ENCODE assay signal across 26 mouse cellular contexts in the genomic region with DNA sequence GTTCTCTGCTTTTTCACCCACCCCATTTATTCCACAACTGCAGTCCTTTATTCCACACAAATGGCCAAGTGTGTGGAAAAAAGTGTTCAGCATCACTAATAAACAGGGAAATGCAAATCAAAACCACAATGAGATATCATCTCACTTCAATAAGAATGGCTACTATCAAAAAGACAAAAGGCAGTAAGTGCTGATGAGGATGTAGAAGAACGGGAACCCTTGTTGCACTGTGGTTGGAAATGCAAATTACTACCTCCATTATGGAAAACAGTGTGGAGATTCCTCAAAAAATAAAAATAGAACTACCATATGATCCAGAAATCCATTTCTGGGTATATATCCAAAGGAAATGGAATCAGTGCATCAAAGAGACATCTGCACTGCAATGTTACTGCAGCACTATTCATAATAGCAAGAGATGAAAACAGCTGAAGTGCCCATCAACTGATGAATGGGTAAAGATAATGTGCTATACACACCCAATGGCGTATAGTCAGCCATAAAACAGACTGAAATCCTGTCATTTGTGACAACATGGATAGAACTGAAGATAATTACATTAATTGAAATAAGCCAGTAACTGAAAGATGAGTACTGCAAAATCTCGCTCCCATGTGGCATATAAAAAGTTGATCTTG. TPM values are rescaled to one million over a fixed set of nuclear protein-coding genes. Genes with fewer than 3 reads are reported as not detected.
DNase-seq lines count a peak whose midpoint lies in the region; ATAC-seq and TF ChIP-seq lines count a peak whose summit lies in the region.
"Had no signal": no experiment of that assay in that cellular context is flagged by ENCODE, and none has a peak within 500 bp of the region (broad histone marks: within the 10 kb centered on the region; RNA-seq: fewer than 3 reads in every experiment).

No protein-coding gene starts in this region.

- H3K27ac ChIP-seq in forebrain, embryonic 13.5 days, result no peak overlapping the region
- no peak overlapping the region for H3K27ac ChIP-seq in forebrain, embryonic 11.5 days (ENCODE audit: low read depth, low read length)
- peak overlapping the region; percentile 11; the same call in 1 of the 2 replicates for H3K27ac ChIP-seq in layer of hippocampus, adult 2 months
- H3K27ac ChIP-seq in forebrain, embryonic 16.5 days (ENCODE audit: low read length), result peak overlapping the region; percentile 2; the same call in 1 of the 2 replicates
- no peak overlapping the region for H3K27ac ChIP-seq in midbrain, embryonic 10.5 days (replicated peaks)
- H3K27ac ChIP-seq: embryonic facial prominence, embryonic 15.5 days; heart, adult 2 months; heart, embryonic 15.5 days; hindbrain, embryonic 13.5 days; hindbrain, postnatal 0 days; intestine, embryonic 15.5 days had no signal

- no peaks in the 10 kb centered on the region for H3K36me3 ChIP-seq in forebrain, embryonic 13.5 days (ENCODE audit: poor library complexity, severe bottlenecking)
- H3K36me3 ChIP-seq in forebrain, embryonic 11.5 days (ENCODE audit: control insufficient read depth, insufficient read depth, low read length), result no peaks in the 10 kb centered on the region
- H3K36me3 ChIP-seq in forebrain, embryonic 16.5 days (ENCODE audit: control insufficient read depth, insufficient read depth), result no peaks in the 10 kb centered on the region
- H3K36me3 ChIP-seq in midbrain, embryonic 10.5 days, result no peaks in the 10 kb centered on the region
- H3K36me3 ChIP-seq: embryonic facial prominence, embryonic 15.5 days; heart, embryonic 15.5 days; intestine, embryonic 15.5 days had no signal

- WGBS in forebrain, embryonic 13.5 days, result 75% methylated on average over 3 of the region's 3 CpGs
- WGBS in forebrain, embryonic 11.5 days, result 80% methylated on average over 3 of the region's 3 CpGs
- WGBS in forebrain, embryonic 16.5 days, result 64% methylated on average over 3 of the region's 3 CpGs
- WGBS in midbrain, embryonic 10.5 days, result 84% methylated on average over 3 of the region's 3 CpGs

- no peak overlapping the region for H3K4me3 ChIP-seq in forebrain, embryonic 13.5 days
- H3K4me3 ChIP-seq in forebrain, embryonic 11.5 days (ENCODE audit: low read depth, low read length), result no peak overlapping the region
- no peak overlapping the region for H3K4me3 ChIP-seq in layer of hippocampus, adult 2 months
- H3K4me3 ChIP-seq in forebrain, embryonic 16.5 days (replicated peaks; ENCODE audit: low read length), result no peak overlapping the region
- no peak overlapping the region for H3K4me3 ChIP-seq in midbrain, embryonic 10.5 days
- H3K4me3 ChIP-seq: embryonic facial prominence, embryonic 15.5 days; erythroblast, embryonic 14.5 days; heart, adult 2 months; heart, embryonic 15.5 days; hindbrain, embryonic 13.5 days; intestine, embryonic 15.5 days had no signal

- no peak for TF ChIP-seq CTCF in layer of hippocampus, adult 2 months (conservative IDR thresholded peaks at IDR 0.05)

- H3K4me2 ChIP-seq in forebrain, embryonic 13.5 days, result no peak overlapping the region
- no peak overlapping the region for H3K4me2 ChIP-seq in forebrain, embryonic 11.5 days (ENCODE audit: low read depth, low read length, severe bottlenecking)
- H3K4me2 ChIP-seq in forebrain, embryonic 16.5 days (ENCODE audit: low read length), result no peak overlapping the region
- H3K4me2 ChIP-seq: embryonic facial prominence, embryonic 15.5 days; heart, embryonic 11.5 days; heart, embryonic 15.5 days; hindbrain, embryonic 13.5 days; intestine, embryonic 15.5 days had no signal

- 0 out of 2 replicates have a peak, but pooled peaks cover 5% of the 10 kb centered on the region for H3K4me1 ChIP-seq in forebrain, embryonic 13.5 days
- H3K4me1 ChIP-seq in forebrain, embryonic 11.5 days (replicated peaks; ENCODE audit: control insufficient read depth, insufficient read depth, low read length), result no peaks in the 10 kb centered on the region
- no peaks in the 10 kb centered on the region for H3K4me1 ChIP-seq in forebrain, embryonic 16.5 days (replicated peaks; ENCODE audit: control insufficient read depth, insufficient read depth, low read length)
- no peaks in the 10 kb centered on the region for H3K4me1 ChIP-seq in midbrain, embryonic 10.5 days
- H3K4me1 ChIP-seq: embryonic facial prominence, embryonic 15.5 days; heart, embryonic 15.5 days; hindbrain, embryonic 13.5 days; intestine, embryonic 15.5 days had no signal

- no peaks in the 10 kb centered on the region for H3K27me3 ChIP-seq in forebrain, embryonic 13.5 days
- H3K27me3 ChIP-seq in forebrain, embryonic 11.5 days (ENCODE audit: control insufficient read depth, insufficient read depth, low read length), result no peaks in the 10 kb centered on the region
- H3K27me3 ChIP-seq in forebrain, embryonic 16.5 days (replicated peaks; ENCODE audit: control insufficient read depth, insufficient read depth, low read length), result no peaks in the 10 kb centered on the region
- H3K27me3 ChIP-seq in midbrain, embryonic 10.5 days (ENCODE audit: low read depth, poor library complexity, severe bottlenecking), result no peaks in the 10 kb centered on the region
- H3K27me3 ChIP-seq: CH12.LX; embryonic facial prominence, embryonic 15.5 days; heart, embryonic 15.5 days; hindbrain, embryonic 13.5 days; intestine, embryonic 15.5 days; Patski had no signal

- no peak for DNase-seq in forebrain, embryonic 11.5 days (ENCODE audit: low spot score)
- no peak for DNase-seq in layer of hippocampus, adult 2 months (ENCODE audit: low spot score in 2 of 2)
- no peak for DNase-seq in layer of hippocampus, adult 9-10 months (ENCODE audit: low spot score)
- no peak for DNase-seq in left cerebral cortex, postnatal 4 days
- no peak for DNase-seq in gastrocnemius, postnatal 4 days (ENCODE audit: low spot score in 2 of 2)
- DNase-seq in midbrain, embryonic 10.5 days (ENCODE audit: low spot score), result no peak
- DNase-seq: adrenal gland, adult 8-10 months; adrenal gland, postnatal 36 days; cerebellum, adult 18-20 months; cerebellum, postnatal 10 days; embryo, embryonic 11 days; gastrocnemius, postnatal 10 days; heart, adult 2 months; heart, postnatal 14 days; kidney, adult 18-20 months had no signal

- peak; percentile 65; the same call in 1 of the 2 replicates for ATAC-seq in forebrain, embryonic 13.5 days
- no peak for ATAC-seq in forebrain, embryonic 11.5 days (replicated peaks; ENCODE audit: low FRiP score)
- ATAC-seq in forebrain, embryonic 16.5 days, result peak; percentile 81
- ATAC-seq: hindbrain, postnatal 0 days; intestine, embryonic 15.5 days; Patski had no signal

- no peak overlapping the region for H3K9ac ChIP-seq in forebrain, embryonic 13.5 days
- H3K9ac ChIP-seq in forebrain, embryonic 11.5 days (ENCODE audit: low read length), result no peak overlapping the region
- H3K9ac ChIP-seq in forebrain, embryonic 16.5 days (replicated peaks; ENCODE audit: low read depth, low read length), result no peak overlapping the region
- H3K9ac ChIP-seq: embryonic facial prominence, embryonic 15.5 days; heart, embryonic 15.5 days; hindbrain, embryonic 13.5 days; intestine, embryonic 15.5 days had no signal

- intact Hi-C loops in left cerebral cortex, postnatal 4 days (cut with DNase I), result no loop called here

- no peaks in the 10 kb centered on the region for H3K9me3 ChIP-seq in forebrain, embryonic 13.5 days (replicated peaks)
- no peaks in the 10 kb centered on the region for H3K9me3 ChIP-seq in forebrain, embryonic 11.5 days (ENCODE audit: control insufficient read depth, low read length)
- no peaks in the 10 kb centered on the region for H3K9me3 ChIP-seq in forebrain, embryonic 16.5 days (ENCODE audit: control insufficient read depth, low read length)
- no peaks in the 10 kb centered on the region for H3K9me3 ChIP-seq in midbrain, embryonic 10.5 days (replicated peaks)
- H3K9me3 ChIP-seq: embryonic facial prominence, embryonic 15.5 days; heart, embryonic 15.5 days; hindbrain, embryonic 13.5 days; intestine, embryonic 15.5 days had no signal

RNA-seq across cellular contexts. Expression of gene Ncoa1, which starts 59.2 kb away (rescaled TPM):
- polyA plus RNA-seq in forebrain, embryonic 13.5 days (2015; fragmentation: Nextera tagmentation; extraction: Ambion mirVana), result 12.7 and 13.6 TPM in 2 replicates
- polyA plus RNA-seq in forebrain, embryonic 11.5 days (2014; fragmentation: Nextera tagmentation; extraction: Ambion mirVana), result 9.0 and 9.2 TPM in 2 replicates
- total RNA-seq in layer of hippocampus, adult 2 months (2021), result 100 to 1,000 TPM; 142 to 146 TPM
- 16.4 and 21.0 TPM in 2 replicates for polyA plus RNA-seq in forebrain, embryonic 16.5 days (2015; fragmentation: Nextera tagmentation; extraction: Ambion mirVana)
- total RNA-seq in left cerebral cortex, postnatal 4 days (2021), result 100 to 1,000 TPM; 102 to 107 TPM
- total RNA-seq in gastrocnemius, postnatal 4 days (2021), result 10 to 100 TPM; 51.1 to 52.3 TPM
- 2.3 and 3.0 TPM in 2 replicates for polyA plus RNA-seq in midbrain, embryonic 10.5 days (2016; fragmentation: Nextera tagmentation; extraction: Ambion mirVana)

Comparison
In these comparisons a context has a peak if more than half of its experiments do, and no peak if none do; other contexts are left out.
1. H3K27ac ChIP-seq: peak in layer of hippocampus, adult 2 months (single experiment) and forebrain, embryonic 16.5 days (single experiment); none in forebrain, embryonic 13.5 days (single experiment), forebrain, embryonic 11.5 days (single experiment) and midbrain, embryonic 10.5 days (single experiment).